Mouse (Mus musculus) brain, embryonic 14.5 days (tissue): ENCODE results near the gene Qpct.

Source experiments
- CTCF ChIP-seq: fragments of 200-500 bp; IDR thresholded peaks from 2 replicates; pipeline ENCODE4 v1.5.1; 2012; ENCODE audit warnings: inconsistent platforms, mild to moderate bottlenecking, moderate library complexity, borderline replicate concordance; ENCODE audit not compliant: insufficient read depth, insufficient read length; ENCODE audit errors: extremely low read depth
- POLR2A ChIP-seq: fragments of 200-500 bp; IDR thresholded peaks from 2 replicates; pipeline ENCODE4 v1.6.1; 2012; ENCODE audit warnings: mild to moderate bottlenecking, inconsistent platforms, borderline replicate concordance; ENCODE audit not compliant: poor library complexity, insufficient read depth, insufficient read length, severe bottlenecking; ENCODE audit errors: extremely low read depth

DNA sequence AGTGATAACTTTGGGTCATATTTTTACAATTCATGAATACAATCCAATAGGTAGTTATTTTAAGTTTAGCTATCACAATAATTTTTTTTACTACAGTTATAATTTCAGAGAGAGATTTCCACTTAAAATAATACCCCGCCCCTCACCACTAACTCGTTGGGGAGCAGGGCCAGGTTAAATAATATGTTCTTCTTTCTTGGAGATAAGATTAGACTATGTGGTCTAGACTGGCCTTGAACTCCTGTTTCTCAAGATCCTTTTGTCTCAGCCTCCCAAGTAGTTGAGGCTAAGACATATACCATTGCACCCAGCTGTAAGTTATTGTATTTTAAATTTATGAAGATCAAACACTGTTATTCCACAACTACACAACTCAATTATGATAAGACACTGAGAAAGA, 38.1 kb upstream of the Qpct start:
- no peak for TF ChIP-seq CTCF
- no peak for TF ChIP-seq POLR2A
